Mouse (Mus musculus) forebrain, postnatal 0 days (tissue): ENCODE data around the gene Vmn1r123. TPM values are rescaled to one million over a fixed set of nuclear protein-coding genes. Genes with fewer than 3 reads are reported as not detected.
"Not testable (repeated sequence)": the region's sequence is repeated elsewhere in the genome, so short reads cannot be mapped to it uniquely, and the experiment has no call there.

Experiments used
- ATAC-seq: fragments of 200-750 bp; cut with Nextera tagmentation; 2 replicates; pipeline ENCODE4 v1.8.0; 2017; ENCODE audit warnings: mild to moderate bottlenecking, moderate library complexity
- DNase-seq: peaks from one replicate; pipeline ENCODE4 v3.0.0-alpha.2; 2015
- H3K27ac ChIP-seq: fragments of 300-500 bp; sonication (generic); 2 replicates; pipeline ENCODE4 v1.5.1; 2014; ENCODE audit warnings: low read depth, mild to moderate bottlenecking, antibody characterized with exemption, low read length, moderate library complexity, mixed read lengths
- H3K27me3 ChIP-seq: fragments of 300-500 bp; sonication (generic); 2 replicates; pipeline ENCODE4 v1.6.1; 2014; ENCODE audit warnings: mild to moderate bottlenecking, low read length, mixed read lengths; ENCODE audit not compliant: insufficient read depth
- H3K36me3 ChIP-seq: fragments of 300-500 bp; sonication (generic); 2 replicates; pipeline ENCODE4 v1.6.1; 2014; ENCODE audit warnings: mild to moderate bottlenecking, moderate library complexity; ENCODE audit not compliant: insufficient read depth
- H3K4me1 ChIP-seq: fragments of 300-500 bp; sonication (generic); 2 replicates; pipeline ENCODE4 v1.6.1; 2014; ENCODE audit warnings: antibody characterized with exemption; ENCODE audit not compliant: insufficient read depth
- H3K4me2 ChIP-seq: fragments of 300-500 bp; sonication (generic); 2 replicates; pipeline ENCODE4 v1.6.1; 2014; ENCODE audit warnings: low read depth, mild to moderate bottlenecking, moderate library complexity
- H3K4me3 ChIP-seq: fragments of 300-500 bp; sonication (generic); 2 replicates; pipeline ENCODE4 v1.5.1; 2014; ENCODE audit warnings: low read depth, low read length, mixed read lengths
- H3K9ac ChIP-seq: fragments of 300-500 bp; sonication (generic); 2 replicates; pipeline ENCODE4 v1.6.1; 2014; ENCODE audit warnings: mild to moderate bottlenecking
- H3K9me3 ChIP-seq: fragments of 300-500 bp; sonication (generic); 2 replicates; pipeline ENCODE4 v1.6.1; 2016; ENCODE audit warnings: low read length
- WGBS: fragments of 180-500 bp; shearing (Covaris S2); extraction: QIAGEN DNeasy Blood & Tissue Kit; methylation state at CpG from one replicate; pipeline ENCODE4 v1.1.7; 2014; 5-methylcytosine and 5-hydroxymethylcytosine counted together
- polyA plus RNA-seq: library from polyadenylated mRNA; unstranded; fragments of >200 nt; fragmentation: Nextera tagmentation; extraction: Ambion mirVana; gene quantifications from 2 replicates; pipeline ENCODE4 v1.2.1, GENCODE M21; 2015
- total RNA-seq: library from RNA; depleted of rRNA; stranded (reverse); fragments of >200 nt; gene quantifications from 2 replicates; pipeline ENCODE4 v1.2.3, GENCODE M21; 2014; rRNA removed

Vmn1r123 gene
- total RNA-seq (not detected in 2 replicates), polyA plus RNA-seq (not detected in 2 replicates)

- ATAC-seq: not testable (repeated sequence)
Observed at GRCm38 (mm10) chr7:21161885-21162284, at the start of gene Vmn1r123. Gene Vmn1r123 (plus strand): TSS chr7:21162185.

GRCm38 (mm10) chr7:21134028-21134427, 28.0 kb upstream of the Vmn1r123 start, which contains the start of gene Vmn1r122:
Gene Vmn1r122 (minus strand): TSS chr7:21134128.
- H3K9me3 ChIP-seq, H3K36me3 ChIP-seq, H3K4me1 ChIP-seq, H3K9ac ChIP-seq, ATAC-seq, H3K4me2 ChIP-seq, H3K27me3 ChIP-seq, H3K27ac ChIP-seq, H3K4me3 ChIP-seq, DNase-seq: not testable (repeated sequence)
- WGBS: 56% methylated on average over 2 of the region's 3 CpGs

More at GRCm38 (mm10) chr7:21161885-21162284, at the start of gene Vmn1r123:
- not testable (repeated sequence) for H3K27ac ChIP-seq, H3K4me3 ChIP-seq, H3K9me3 ChIP-seq, H3K4me1 ChIP-seq, DNase-seq, H3K36me3 ChIP-seq, H3K27me3 ChIP-seq, H3K9ac ChIP-seq, H3K4me2 ChIP-seq
- WGBS: 11% methylated on average over 1 of the region's 3 CpGs

- not testable (repeated sequence) for H3K36me3 ChIP-seq, H3K27me3 ChIP-seq, H3K4me3 ChIP-seq, H3K27ac ChIP-seq, ATAC-seq, H3K9me3 ChIP-seq, H3K9ac ChIP-seq, H3K4me2 ChIP-seq, DNase-seq, H3K4me1 ChIP-seq
- 33% methylated on average over 1 of the region's 2 CpGs for WGBS
Observed at GRCm38 (mm10) chr7:21190323-21190722, 28.3 kb downstream of the Vmn1r123 start, which contains the start of gene Gm5157. Gene Gm5157 (minus strand): TSS chr7:21190423.

Other genes with a start within 250 kb of the Vmn1r123 start
- not detected in 2 replicates for gene Vmn1r118, start 249.8 kb upstream of the Vmn1r123 start, total RNA-seq
- gene Vmn1r118, start 249.8 kb upstream of the Vmn1r123 start, polyA plus RNA-seq: not detected in 2 replicates
- not detected in 2 replicates for gene Vmn1r119, start 149.7 kb upstream of the Vmn1r123 start, total RNA-seq
- gene Vmn1r119, start 149.7 kb upstream of the Vmn1r123 start, polyA plus RNA-seq: not detected in 2 replicates
- gene Vmn1r120, start 108.4 kb upstream of the Vmn1r123 start, total RNA-seq: not detected in 2 replicates
- not detected in 2 replicates for gene Vmn1r120, start 108.4 kb upstream of the Vmn1r123 start, polyA plus RNA-seq
- not detected in 2 replicates for gene Vmn1r121, start 63.7 kb upstream of the Vmn1r123 start, total RNA-seq
- gene Vmn1r121, start 63.7 kb upstream of the Vmn1r123 start, polyA plus RNA-seq: not detected in 2 replicates
- gene Vmn1r122, start 28.1 kb upstream of the Vmn1r123 start, total RNA-seq: not detected in 2 replicates
- not detected in 2 replicates for gene Vmn1r122, start 28.1 kb upstream of the Vmn1r123 start, polyA plus RNA-seq
- not detected in 2 replicates for gene Gm5157, start 28.2 kb downstream of the Vmn1r123 start, total RNA-seq
- gene Gm5157, start 28.2 kb downstream of the Vmn1r123 start, polyA plus RNA-seq: not detected in 2 replicates
- gene Vmn1r124, start 98.4 kb downstream of the Vmn1r123 start, total RNA-seq: not detected in 2 replicates
- gene Vmn1r124, start 98.4 kb downstream of the Vmn1r123 start, polyA plus RNA-seq: not detected in 2 replicates
- gene Vmn1r125, start 110.0 kb downstream of the Vmn1r123 start, total RNA-seq: not detected in 2 replicates
- not detected in 2 replicates for gene Vmn1r125, start 110.0 kb downstream of the Vmn1r123 start, polyA plus RNA-seq
- not detected in 2 replicates for gene Vmn1r126, start 139.3 kb downstream of the Vmn1r123 start, total RNA-seq
- gene Vmn1r126, start 139.3 kb downstream of the Vmn1r123 start, polyA plus RNA-seq: not detected in 2 replicates
- gene Vmn1r127, start 157.7 kb downstream of the Vmn1r123 start, total RNA-seq: not detected in 2 replicates
- gene Vmn1r127, start 157.7 kb downstream of the Vmn1r123 start, polyA plus RNA-seq: not detected in 2 replicates
- not detected in 2 replicates for gene Vmn1r128, start 187.2 kb downstream of the Vmn1r123 start, total RNA-seq
- gene Vmn1r128, start 187.2 kb downstream of the Vmn1r123 start, polyA plus RNA-seq: not detected in 2 replicates
- not detected in 2 replicates for gene Vmn1r129, start 199.1 kb downstream of the Vmn1r123 start, total RNA-seq
- not detected in 2 replicates for gene Vmn1r129, start 199.1 kb downstream of the Vmn1r123 start, polyA plus RNA-seq